Mouse (Mus musculus) forebrain, embryonic 12.5 days (tissue): ENCODE measurements at regions not wholly inside any gene's neighbourhood (a gene's known extent, or its start where the extent isn't known, plus 50 kb on each side); places are given as distances from the start of the nearest gene placed in this dataset.
A peak's percentile ranks its signal among the peaks of the same experiment; 100 is the strongest.
"Not testable (repeated sequence)": the region's sequence is repeated elsewhere in the genome, so short reads cannot be mapped to it uniquely, and the experiment has no call there.

Source experiments
- ATAC-seq: fragments of 200-750 bp; cut with Nextera tagmentation; 2 replicates; pipeline ENCODE4 v1.8.0; 2017; ENCODE audit warnings: moderate TSS enrichment; ENCODE audit not compliant: low FRiP score
- H3K27ac ChIP-seq: fragments of 300-500 bp; sonication (generic); 2 replicates; pipeline ENCODE4 v1.5.1; 2016; ENCODE audit warnings: mild to moderate bottlenecking
- H3K27me3 ChIP-seq: fragments of 300-500 bp; sonication (generic); 2 replicates; pipeline ENCODE4 v1.6.1; 2016; ENCODE audit warnings: mild to moderate bottlenecking
- H3K36me3 ChIP-seq: fragments of 300-500 bp; sonication (generic); replicated peaks from 2 replicates; pipeline ENCODE4 v1.6.1; 2016; ENCODE audit warnings: mild to moderate bottlenecking
- H3K4me1 ChIP-seq: fragments of 300-500 bp; sonication (generic); 2 replicates; pipeline ENCODE4 v1.6.1; 2016
- H3K4me2 ChIP-seq: fragments of 300-500 bp; sonication (generic); 2 replicates; pipeline ENCODE4 v1.6.1; 2016; ENCODE audit warnings: mild to moderate bottlenecking, moderate library complexity
- H3K4me3 ChIP-seq: fragments of 300-500 bp; sonication (generic); replicated peaks from 2 replicates; pipeline ENCODE4 v1.5.1; 2016; ENCODE audit warnings: mild to moderate bottlenecking
- H3K9ac ChIP-seq: fragments of 300-500 bp; sonication (generic); 2 replicates; pipeline ENCODE4 v1.6.1; 2016; ENCODE audit warnings: mild to moderate bottlenecking
- H3K9me3 ChIP-seq: fragments of 300-500 bp; sonication (generic); 2 replicates; pipeline ENCODE4 v1.6.1; 2016
- WGBS: fragments of 180-500 bp; shearing (Covaris S2); methylation state at CpG from one replicate; pipeline ENCODE4 v1.1.7; 2016; 5-methylcytosine and 5-hydroxymethylcytosine counted together

GRCm38 (mm10) chr9:17987606-17988005 is 304.3 kb upstream of the Chordc1 start:
- Histone ChIP-seq H3K36me3 (no peaks in the 10 kb centered on the region), H3K9ac (no peak overlapping the region), H3K4me3 (no peak overlapping the region), H3K27ac (no peak overlapping the region), H3K4me1 (no peaks in the 10 kb centered on the region), H3K4me2 (no peak overlapping the region), H3K9me3 (no peaks in the 10 kb centered on the region), H3K27me3 (no peaks in the 10 kb centered on the region)
- WGBS, result 83% methylated on average over 5 of the region's 5 CpGs
- ATAC-seq, result no peak

- Histone ChIP-seq H3K4me3 (no peak overlapping the region), H3K36me3 (no peaks in the 10 kb centered on the region), H3K4me1 (no peaks in the 10 kb centered on the region), H3K9ac (no peak overlapping the region), H3K9me3 (no peaks in the 10 kb centered on the region), H3K4me2 (no peak overlapping the region), H3K27me3 (no peaks in the 10 kb centered on the region), H3K27ac (no peak overlapping the region)
- ATAC-seq, result peak; percentile 53; the same call in 1 of the 2 replicates
- 41% methylated on average over 2 of the region's 2 CpGs for WGBS
Observed at GRCm38 (mm10) chr9:18002557-18002956, 289.4 kb upstream of the Chordc1 start.

- Histone ChIP-seq H3K27ac (no peak overlapping the region), H3K36me3 (no peaks in the 10 kb centered on the region), H3K9me3 (no peaks in the 10 kb centered on the region), H3K4me3 (no peak overlapping the region), H3K9ac (no peak overlapping the region), H3K4me1 (no peaks in the 10 kb centered on the region), H3K4me2 (no peak overlapping the region), H3K27me3 (no peaks in the 10 kb centered on the region)
- 60% methylated on average over 2 of the region's 2 CpGs for WGBS
- ATAC-seq, result no peak
Observed at GRCm38 (mm10) chr9:18041346-18041745, 250.6 kb upstream of the Chordc1 start.

GRCm38 (mm10) chr9:18042636-18043035 is 249.3 kb upstream of the Chordc1 start:
- ATAC-seq, H3K9me3 ChIP-seq, H3K4me2 ChIP-seq, H3K36me3 ChIP-seq, H3K27ac ChIP-seq, H3K4me1 ChIP-seq, H3K27me3 ChIP-seq, H3K4me3 ChIP-seq, H3K9ac ChIP-seq: not testable (repeated sequence)
- 89% methylated on average over 3 of the region's 3 CpGs for WGBS

- no peak for ATAC-seq
Observed at GRCm38 (mm10) chr9:18076942-18077341, 215.0 kb upstream of the Chordc1 start.

GRCm38 (mm10) chr9:18078446-18078845 is 213.5 kb upstream of the Chordc1 start:
- H3K9me3 ChIP-seq, ATAC-seq, H3K9ac ChIP-seq, H3K4me3 ChIP-seq, H3K27me3 ChIP-seq, H3K27ac ChIP-seq, H3K4me1 ChIP-seq, H3K36me3 ChIP-seq, H3K4me2 ChIP-seq: not testable (repeated sequence)
- WGBS, result 75% methylated on average over 5 of the region's 5 CpGs

More at GRCm38 (mm10) chr9:18076942-18077341, 215.0 kb upstream of the Chordc1 start:
- Histone ChIP-seq H3K4me1 (no peaks in the 10 kb centered on the region), H3K9ac (no peak overlapping the region), H3K4me3 (no peak overlapping the region), H3K9me3 (no peaks in the 10 kb centered on the region), H3K4me2 (no peak overlapping the region), H3K36me3 (no peaks in the 10 kb centered on the region), H3K27me3 (no peaks in the 10 kb centered on the region), H3K27ac (no peak overlapping the region)

- H3K4me3 ChIP-seq, H3K4me1 ChIP-seq, H3K9ac ChIP-seq, H3K36me3 ChIP-seq, ATAC-seq, H3K27me3 ChIP-seq, H3K4me2 ChIP-seq, H3K9me3 ChIP-seq, H3K27ac ChIP-seq: not testable (repeated sequence)
- 82% methylated on average over 1 of the region's 1 CpGs for WGBS
Observed at GRCm38 (mm10) chr9:18079120-18079519, 212.8 kb upstream of the Chordc1 start.
